Mouse (Mus musculus): ENCODE data around the gene Rnaseh2a. TPM values are rescaled to one million over a fixed set of nuclear protein-coding genes. Genes with fewer than 3 reads are reported as not detected.

The Rnaseh2a gene
- total and polyA plus RNA-seq, 3 experiments = 105 to 109 TPM; not detected in 1

DNA sequence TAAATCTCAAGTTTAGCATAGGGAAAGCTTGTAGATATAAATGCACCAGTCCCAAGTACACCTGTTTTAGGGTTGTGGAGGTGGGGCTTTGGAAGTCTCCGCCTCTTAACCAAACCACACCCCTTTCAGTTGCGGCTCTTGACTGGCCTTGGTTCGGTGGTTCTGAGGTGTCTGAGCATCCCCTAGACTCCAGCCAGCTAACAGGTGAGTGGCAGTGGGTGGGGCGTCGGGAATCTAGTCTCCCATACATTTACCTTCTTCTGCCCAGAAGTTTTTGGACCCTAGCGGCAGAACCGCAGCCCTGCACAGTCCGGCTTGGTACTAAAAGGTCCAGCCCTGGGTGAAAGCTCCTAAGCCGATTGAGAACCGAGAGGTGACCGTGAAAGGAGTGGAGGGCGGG, 19.8 kb downstream of the Rnaseh2a start:
- Histone ChIP-seq H3K27ac (ENCODE audit: control insufficient read depth, low read depth, low read length) (no peak overlapping the region), H3K4me3 (ENCODE audit: control insufficient read depth in 1 of 2, insufficient read depth in 1 of 2, low read depth in 2 of 2, low read length in 2 of 2) (no peak overlapping the region), H3K79me2 (ENCODE audit: control insufficient read depth, insufficient read depth, low read length, poor library complexity) (no peaks in the 10 kb centered on the region), H3K27me3 (ENCODE audit: control insufficient read depth in 1 of 2, insufficient read depth in 2 of 2, low read length in 2 of 2) (peaks cover 0 to 4% of the 10 kb centered on the region in 2 experiments), H3K36me3 (ENCODE audit: control insufficient read depth in 1 of 2, insufficient read depth in 2 of 2, low read length in 2 of 2) (no peaks in the 10 kb centered on the region), H3K9me3 (replicated peaks; ENCODE audit: insufficient read depth, low read length) (no peaks in the 10 kb centered on the region), H3K9ac (ENCODE audit: control insufficient read depth, low read depth, low read length, poor library complexity, severe bottlenecking) (no peak overlapping the region), H3K4me1 (ENCODE audit: control insufficient read depth in 1 of 2, insufficient read depth in 2 of 2, low read length in 2 of 2) (peaks cover 5 to 9% of the 10 kb centered on the region in 2 experiments; a peak in 2 of 4 replicates)
- TF ChIP-seq USF2 (IDR thresholded peaks at IDR 0.05; ENCODE audit: borderline replicate concordance in 1 of 2, insufficient read depth in 1 of 2, low read depth in 1 of 2, low read length in 2 of 2) (no peak), JUND (IDR thresholded peaks at IDR 0.05; ENCODE audit: low read depth, low read length) (no peak)
- no peak for DNase-seq (ENCODE audit: low read depth, low spot score)

DNA sequence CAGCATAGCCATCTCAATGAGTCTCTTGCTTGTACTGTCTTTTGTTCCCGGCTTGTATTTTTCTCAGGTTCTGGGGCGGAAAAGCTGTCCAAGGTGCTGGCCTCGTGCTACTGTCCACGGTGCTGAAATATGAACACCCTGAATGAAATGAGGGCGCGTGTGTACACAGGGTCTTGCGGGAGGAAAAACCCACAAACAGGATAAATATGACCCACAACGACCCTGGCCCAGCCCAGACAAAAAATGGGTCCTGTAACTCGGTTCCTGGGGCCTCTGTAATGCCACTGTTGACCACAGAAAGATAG, 22.4 kb downstream of the Rnaseh2a start:
- Histone ChIP-seq H3K27ac (ENCODE audit: control insufficient read depth, low read depth, low read length) (no peak overlapping the region), H3K4me3 (ENCODE audit: control insufficient read depth in 1 of 2, insufficient read depth in 1 of 2, low read depth in 2 of 2, low read length in 2 of 2) (no peak overlapping the region), H3K9me3 (replicated peaks; ENCODE audit: insufficient read depth, low read length) (no peaks in the 10 kb centered on the region), H3K4me1 (ENCODE audit: control insufficient read depth in 1 of 2, insufficient read depth in 2 of 2, low read length in 2 of 2) (no peaks in the 10 kb centered on the region; a peak in 1 of 4 replicates), H3K36me3 (ENCODE audit: control insufficient read depth in 1 of 2, insufficient read depth in 2 of 2, low read length in 2 of 2) (no peaks in the 10 kb centered on the region), H3K27me3 (ENCODE audit: control insufficient read depth in 1 of 2, insufficient read depth in 2 of 2, low read length in 2 of 2) (peaks cover 0 to 4% of the 10 kb centered on the region in 2 experiments), H3K9ac (ENCODE audit: control insufficient read depth, low read depth, low read length, poor library complexity, severe bottlenecking) (no peak overlapping the region), H3K79me2 (ENCODE audit: control insufficient read depth, insufficient read depth, low read length, poor library complexity) (no peaks in the 10 kb centered on the region)
- TF ChIP-seq BHLHE40 (IDR thresholded peaks at IDR 0.05; ENCODE audit: borderline replicate concordance, low read depth, low read length) (no peak), SIN3A (IDR thresholded peaks at IDR 0.05; ENCODE audit: low read length) (peak; percentile 100), MXI1 (IDR thresholded peaks at IDR 0.05; ENCODE audit: low read depth, low read length) (peak; percentile 98)
- DNase-seq (ENCODE audit: low read depth, low spot score) = peak; percentile 75

DNA sequence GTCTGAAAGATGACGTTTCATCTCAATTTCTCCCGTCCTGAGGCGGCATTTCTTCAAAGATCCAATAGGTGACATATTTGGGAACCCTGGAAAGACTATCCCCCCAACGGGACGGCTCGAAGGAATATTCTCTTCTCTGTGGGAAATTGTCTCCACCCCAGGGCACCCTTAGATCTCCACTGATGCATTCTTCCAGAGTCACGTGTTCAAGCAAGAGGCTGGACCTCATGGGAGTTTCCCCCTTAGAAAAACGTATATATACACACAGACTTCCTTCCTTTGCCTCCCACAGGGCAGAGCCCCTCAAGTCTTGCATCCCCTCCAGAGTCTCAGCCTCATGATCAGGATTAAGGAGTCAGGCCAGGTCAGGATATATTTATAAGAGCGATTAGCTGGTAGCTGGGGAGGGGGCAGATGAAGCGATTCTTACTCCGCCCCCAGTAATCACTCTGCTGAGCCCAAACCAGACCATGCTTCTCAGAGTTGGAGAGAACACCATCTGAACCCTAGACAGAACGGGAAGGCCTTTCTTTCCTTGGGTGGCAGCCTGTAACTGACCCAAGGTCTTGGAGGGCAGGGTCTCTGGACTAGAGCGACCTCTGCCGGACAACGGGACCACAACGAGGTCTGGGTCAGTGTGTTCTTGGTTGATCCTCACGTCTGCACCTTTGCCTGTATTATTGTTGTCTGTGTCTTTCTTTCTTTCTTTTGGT, 22.9 kb downstream of the Rnaseh2a start, which contains the start of gene Rtbdn:
TSS of gene Rtbdn (plus strand) at position 464 of the 713 bp plus-strand sequence.
- H3K4me3 ChIP-seq (ENCODE audit: control insufficient read depth in 1 of 2, insufficient read depth in 1 of 2, low read depth in 2 of 2, low read length in 2 of 2) = no peak within 1 kb of the TSS
- no peaks in the 10 kb centered on the region for H3K9me3 ChIP-seq (replicated peaks; ENCODE audit: insufficient read depth, low read length)
- no peak within 1 kb of the TSS for H3K9ac ChIP-seq (ENCODE audit: control insufficient read depth, low read depth, low read length, poor library complexity, severe bottlenecking)

More for the DNA sequence above, 22.9 kb downstream of the Rnaseh2a start, which contains the start of gene Rtbdn:
- DNase-seq (ENCODE audit: low read depth, low spot score) = no peak
- H3K27me3 ChIP-seq (ENCODE audit: control insufficient read depth in 1 of 2, insufficient read depth in 2 of 2, low read length in 2 of 2) = peaks cover 0 to 4% of the 10 kb centered on the region in 2 experiments
- no peaks in the 10 kb centered on the region; a peak in 1 of 4 replicates for H3K4me1 ChIP-seq (ENCODE audit: control insufficient read depth in 1 of 2, insufficient read depth in 2 of 2, low read length in 2 of 2)
- H3K27ac ChIP-seq (ENCODE audit: control insufficient read depth, low read depth, low read length) = no peak within 1 kb of the TSS
- no peaks in the 10 kb centered on the region for H3K36me3 ChIP-seq (ENCODE audit: control insufficient read depth in 1 of 2, insufficient read depth in 2 of 2, low read length in 2 of 2)
- TF ChIP-seq MAX (IDR thresholded peaks at IDR 0.05; ENCODE audit: low read length) (no peak), POLR2AphosphoS2 (IDR thresholded peaks at IDR 0.05; ENCODE audit: low read length) (no peak), TBP (IDR thresholded peaks at IDR 0.05; ENCODE audit: low read depth, low read length) (no peak), NELFE (IDR thresholded peaks at IDR 0.05; ENCODE audit: low read depth, low read length) (no peak), CHD2 (IDR thresholded peaks at IDR 0.05; ENCODE audit: low read length) (no peak), ZMIZ1 (IDR thresholded peaks at IDR 0.05; ENCODE audit: low read depth, low read length) (no peak), MYC (IDR thresholded peaks at IDR 0.05; ENCODE audit: low read depth, low read length) (no peak), ELF1 (IDR thresholded peaks at IDR 0.05; ENCODE audit: low read depth, low read length) (no peak), SIN3A (IDR thresholded peaks at IDR 0.05; ENCODE audit: low read length) (no peak), RCOR1 (IDR thresholded peaks at IDR 0.05; ENCODE audit: low read depth, low read length) (no peak), ETS1 (IDR thresholded peaks at IDR 0.05; ENCODE audit: low read depth, low read length) (no peak), NRF1 (IDR thresholded peaks at IDR 0.05; ENCODE audit: insufficient read depth, low read depth, low read length, poor library complexity, severe bottlenecking) (no peak), MAFK (IDR thresholded peaks at IDR 0.05; ENCODE audit: borderline replicate concordance, low read depth, low read length) (no peak), UBTF (IDR thresholded peaks at IDR 0.05; ENCODE audit: borderline replicate concordance, insufficient read depth, low read depth, low read length) (no peak)
- no peaks in the 10 kb centered on the region for H3K79me2 ChIP-seq (ENCODE audit: control insufficient read depth, insufficient read depth, low read length, poor library complexity)

All from MEL (cell line).